Mouse (Mus musculus): ENCODE measurements around the gene Defb42. TPM values are rescaled to one million over a fixed set of nuclear protein-coding genes. Genes with fewer than 3 reads are reported as not detected.

The Defb42 gene
- polyA plus RNA-seq, 1 experiment from 2014 or later: 0.39 TPM

GRCm38 (mm10) chr14:63065391-63065790 is 18.6 kb downstream of the Defb42 start:
- WGBS: 53% methylated on average over 5 of the region's 5 CpGs
- ATAC-seq: no peak
- no peak for TF ChIP-seq CTCF (IDR thresholded peaks at IDR 0.05; ENCODE audit: low read depth)

GRCm38 (mm10) chr14:63066630-63067310 is 20.0 kb downstream of the Defb42 start:
- peak; percentile 42 for ATAC-seq
- Histone ChIP-seq H3K27ac (ENCODE audit: low read depth, low read length) (no peak overlapping the region), H3K36me3 (ENCODE audit: control insufficient read depth, insufficient read depth) (no peaks in the 10 kb centered on the region), H3K27me3 (replicated peaks; ENCODE audit: control insufficient read depth, insufficient read depth, low read length) (no peaks in the 10 kb centered on the region), H3K4me2 (replicated peaks; ENCODE audit: low read depth) (peak overlapping the region; percentile 30; the same call in 1 of the 2 replicates), H3K4me3 (ENCODE audit: low read depth, low read length) (no peak overlapping the region), H3K4me1 (replicated peaks; ENCODE audit: control insufficient read depth, insufficient read depth, low read length) (0 out of 2 replicates have a peak, but pooled peaks cover 4% of the 10 kb centered on the region), H3K9ac (ENCODE audit: low read depth, low read length) (no peak overlapping the region), H3K9me3 (ENCODE audit: control insufficient read depth) (no peaks in the 10 kb centered on the region)
- WGBS: 26% methylated on average over 16 of the region's 16 CpGs
- peak; percentile 92 for TF ChIP-seq CTCF (IDR thresholded peaks at IDR 0.05; ENCODE audit: low read depth)

More at GRCm38 (mm10) chr14:63065391-63065790, 18.6 kb downstream of the Defb42 start:
- Histone ChIP-seq H3K27ac (ENCODE audit: low read depth, low read length) (no peak overlapping the region), H3K36me3 (ENCODE audit: control insufficient read depth, insufficient read depth) (no peaks in the 10 kb centered on the region), H3K9me3 (ENCODE audit: control insufficient read depth) (no peaks in the 10 kb centered on the region), H3K27me3 (replicated peaks; ENCODE audit: control insufficient read depth, insufficient read depth, low read length) (no peaks in the 10 kb centered on the region), H3K4me3 (ENCODE audit: low read depth, low read length) (no peak overlapping the region), H3K4me1 (replicated peaks; ENCODE audit: control insufficient read depth, insufficient read depth, low read length) (0 out of 2 replicates have a peak, but pooled peaks cover 4% of the 10 kb centered on the region), H3K9ac (ENCODE audit: low read depth, low read length) (no peak overlapping the region), H3K4me2 (replicated peaks; ENCODE audit: low read depth) (no peak overlapping the region)

- ATAC-seq: no peak
- Histone ChIP-seq H3K4me2 (replicated peaks; ENCODE audit: low read depth) (no peak overlapping the region), H3K36me3 (ENCODE audit: control insufficient read depth, insufficient read depth) (no peaks in the 10 kb centered on the region), H3K27me3 (replicated peaks; ENCODE audit: control insufficient read depth, insufficient read depth, low read length) (no peaks in the 10 kb centered on the region), H3K4me1 (replicated peaks; ENCODE audit: control insufficient read depth, insufficient read depth, low read length) (0 out of 2 replicates have a peak, but pooled peaks cover 4% of the 10 kb centered on the region), H3K27ac (ENCODE audit: low read depth, low read length) (no peak overlapping the region), H3K4me3 (ENCODE audit: low read depth, low read length) (no peak overlapping the region), H3K9me3 (ENCODE audit: control insufficient read depth) (no peaks in the 10 kb centered on the region), H3K9ac (ENCODE audit: low read depth, low read length) (no peak overlapping the region)
- 25% methylated on average over 15 of the region's 15 CpGs for WGBS
- TF ChIP-seq CTCF (IDR thresholded peaks at IDR 0.05; ENCODE audit: low read depth): no peak
Observed at GRCm38 (mm10) chr14:63067708-63068107, 20.9 kb downstream of the Defb42 start.

Other genes starting within 250 kb of the Defb42 start
- gene Wdfy2, start 209.3 kb upstream of the Defb42 start, polyA plus RNA-seq (2015; fragmentation: Nextera tagmentation; extraction: Ambion mirVana): 1.4 and 1.6 TPM in 2 replicates
- not detected in 2 replicates for gene Defb48, start 62.5 kb upstream of the Defb42 start, polyA plus RNA-seq (2015; fragmentation: Nextera tagmentation; extraction: Ambion mirVana)
- gene Defb47, start 48.9 kb upstream of the Defb42 start, polyA plus RNA-seq (2015; fragmentation: Nextera tagmentation; extraction: Ambion mirVana): not detected in 2 replicates
- gene Defb43, start 35.2 kb upstream of the Defb42 start, polyA plus RNA-seq (2015; fragmentation: Nextera tagmentation; extraction: Ambion mirVana): not detected in 2 replicates
- gene Defb30, start 3.0 kb downstream of the Defb42 start, polyA plus RNA-seq (2015; fragmentation: Nextera tagmentation; extraction: Ambion mirVana): not detected in 2 replicates